Mouse (Mus musculus): ENCODE measurements at regions not wholly inside any gene's neighbourhood (a gene's known extent, or its start where the extent isn't known, plus 50 kb on each side); places are given as distances from the start of the nearest gene placed in this dataset.
"Not testable (repeated sequence)": the region's sequence is repeated elsewhere in the genome, so short reads cannot be mapped to it uniquely, and the experiment has no call there.

DNA sequence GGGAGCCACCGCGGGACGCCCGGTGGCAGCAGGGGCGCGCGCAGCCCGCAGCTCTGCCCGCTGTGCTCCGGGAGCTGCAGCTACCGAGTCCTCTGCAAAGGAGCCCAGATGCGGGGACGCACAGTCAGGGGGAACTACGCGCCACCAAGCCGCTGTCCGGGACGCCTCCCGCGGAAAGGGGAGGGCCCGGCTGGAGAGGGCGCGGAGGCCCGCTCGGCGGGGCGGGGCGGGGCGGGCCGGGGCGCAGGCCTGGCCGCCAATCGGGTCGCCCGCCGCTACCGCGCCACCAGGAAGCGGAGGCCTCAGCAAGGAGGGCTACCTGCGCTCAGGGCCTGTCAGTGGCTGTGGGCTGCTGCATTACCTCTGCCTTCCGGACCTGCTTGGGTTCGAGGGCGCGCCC, 128.1 kb downstream of the 9030624G23Rik start:
- not testable (repeated sequence) for H3K27me3 ChIP-seq; H3K36me3 ChIP-seq; H3K4me1 ChIP-seq; H3K9ac ChIP-seq (replicated peaks); H3K9me3 ChIP-seq; H3K27ac ChIP-seq (replicated peaks); ATAC-seq (replicated peaks)
- peak overlapping the region; percentile 31 for H3K4me3 ChIP-seq
- no CpG with 5 or more reads among the region's 44 CpGs for WGBS
- H3K4me2 ChIP-seq (replicated peaks): 0 out of 2 replicates have a peak overlapping the region, but pooled peaks have one; percentile 3
